Mouse (Mus musculus) left cerebral cortex, adult 2 months (tissue): ENCODE measurements around the gene Abcc2. TPM values are rescaled to one million over a fixed set of nuclear protein-coding genes. Genes with fewer than 3 reads are reported as not detected.
A peak's percentile ranks its signal among the peaks of the same experiment; 100 is the strongest.

ENCODE experiments used
- DNase-seq, 2 experiments: peaks; one replicate each; pipeline ENCODE4 v3.0.0; 2021 to 2022; ENCODE audit warnings: low spot score in 2 of 2, mixed read lengths in 1 of 2; ENCODE audit errors: extremely low spot score in 1 of 2
- H3K27ac ChIP-seq: fragments of 200-600 bp; 2 replicates; pipeline ENCODE4 v1.8.1; 2022
- H3K4me3 ChIP-seq: fragments of 200-600 bp; 2 replicates; pipeline ENCODE4 v1.8.1; 2022
- CTCF ChIP-seq: fragments of 200-600 bp; IDR thresholded peaks from 2 replicates; pipeline ENCODE4 v1.8.1; 2022; ENCODE audit warnings: antibody characterized with exemption, mild to moderate bottlenecking, moderate library complexity
- intact Hi-C: fragments of 180-260 bp; cut with DNase I; formaldehyde crosslinking; loops from one replicate; pipeline ENCODE4 v1.15.1; 2025
- long read RNA-seq, 2 experiments: library from polyadenylated mRNA; stranded (forward); transcript quantifications; one replicate each; pipeline ENCODE4 v2.0.0; 2021; ENCODE audit warnings: borderline mapping rate in 2 of 2
- total RNA-seq, 2 experiments: library from RNA; stranded (reverse); gene quantifications; 2 replicates each; pipeline ENCODE4 v1.2.3; 2021

Abcc2 gene
- under 1 TPM; 0.23 to 0.25 TPM for total RNA-seq
- long read RNA-seq, experiment 1: 0 reads
- long read RNA-seq, experiment 2: 0 reads

GRCm38 (mm10) chr19:43781980-43782379 is at the start of gene Abcc2:
Gene Abcc2 (plus strand): TSS chr19:43782192.
- no peak within 1 kb of the TSS for H3K27ac ChIP-seq
- TF ChIP-seq CTCF: no peak
- intact Hi-C loops: no loop called here
- no peak for DNase-seq
- H3K4me3 ChIP-seq: no peak within 1 kb of the TSS

GRCm38 (mm10) chr19:43738409-43738808 is 43.6 kb upstream of the Abcc2 start:
- no peak for DNase-seq
- TF ChIP-seq CTCF: no peak
- intact Hi-C loops: no loop called here
- Histone ChIP-seq H3K4me3 (no peak overlapping the region), H3K27ac (no peak overlapping the region)

- no peak overlapping the region for H3K4me3 ChIP-seq
- DNase-seq: no peak
- no peak for TF ChIP-seq CTCF
- H3K27ac ChIP-seq: no peak overlapping the region
- intact Hi-C loops: no loop called here
Observed at GRCm38 (mm10) chr19:43743401-43743800, 38.6 kb upstream of the Abcc2 start.

- no peak for DNase-seq
- Histone ChIP-seq H3K4me3 (no peak overlapping the region), H3K27ac (no peak overlapping the region)
- intact Hi-C loops: no loop called here
- TF ChIP-seq CTCF: no peak
Observed at GRCm38 (mm10) chr19:43745740-43746139, 36.3 kb upstream of the Abcc2 start.

DNA sequence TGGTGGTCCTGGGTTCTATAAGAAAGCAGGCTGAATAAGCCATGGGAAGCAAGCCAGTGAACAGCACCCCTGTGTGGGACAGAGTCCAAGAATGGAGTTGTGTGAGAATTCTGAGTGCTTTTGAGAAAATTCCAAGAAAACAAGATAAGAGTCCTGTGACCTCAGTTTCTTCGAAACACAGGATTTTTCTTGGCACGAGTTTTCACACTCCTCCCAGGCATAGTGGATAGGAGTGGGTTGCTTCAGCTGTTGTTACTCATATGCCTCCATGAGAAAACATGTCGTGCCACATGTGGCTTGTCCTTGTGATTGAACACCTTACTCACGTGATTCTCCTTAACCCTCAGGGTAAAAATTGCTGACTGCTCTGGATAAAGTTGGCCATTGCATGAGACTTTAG is 34.1 kb upstream of the Abcc2 start:
- TF ChIP-seq CTCF: no peak
- Histone ChIP-seq H3K27ac (no peak overlapping the region), H3K4me3 (no peak overlapping the region)
- intact Hi-C loops: no loop called here
- DNase-seq: no peak

GRCm38 (mm10) chr19:43750008-43750407 is 32.0 kb upstream of the Abcc2 start:
- intact Hi-C loops: loop anchor here (5.0 to 10.0 kb wide), 3 partner anchors 223 to 385 kb away; partner anchors contain the start of genes Chuk and Cwf19l1
- DNase-seq: no peak

GRCm38 (mm10) chr19:43752489-43753225 is 29.3 kb upstream of the Abcc2 start, which contains the start of the genes Cutc and Cox15:
Gene Cutc (plus strand): TSS chr19:43752996.
Gene Cox15 (minus strand): TSS chr19:43753000.
- no peak for TF ChIP-seq CTCF
- Histone ChIP-seq H3K27ac (peak within 1 kb of the TSS; percentile 92), H3K4me3 (peak within 1 kb of the TSS; percentile 85)
- intact Hi-C loops: loop anchor here (2.0 to 10.0 kb wide), 4 partner anchors 78 to 382 kb away; partner anchors contain the start of genes Chuk, Cwf19l1 and Slc25a28
- peak; percentile 96 to 97 for DNase-seq

More at GRCm38 (mm10) chr19:43750008-43750407, 32.0 kb upstream of the Abcc2 start:
- no peak overlapping the region for H3K27ac ChIP-seq
- H3K4me3 ChIP-seq: no peak overlapping the region
- TF ChIP-seq CTCF: no peak

DNA sequence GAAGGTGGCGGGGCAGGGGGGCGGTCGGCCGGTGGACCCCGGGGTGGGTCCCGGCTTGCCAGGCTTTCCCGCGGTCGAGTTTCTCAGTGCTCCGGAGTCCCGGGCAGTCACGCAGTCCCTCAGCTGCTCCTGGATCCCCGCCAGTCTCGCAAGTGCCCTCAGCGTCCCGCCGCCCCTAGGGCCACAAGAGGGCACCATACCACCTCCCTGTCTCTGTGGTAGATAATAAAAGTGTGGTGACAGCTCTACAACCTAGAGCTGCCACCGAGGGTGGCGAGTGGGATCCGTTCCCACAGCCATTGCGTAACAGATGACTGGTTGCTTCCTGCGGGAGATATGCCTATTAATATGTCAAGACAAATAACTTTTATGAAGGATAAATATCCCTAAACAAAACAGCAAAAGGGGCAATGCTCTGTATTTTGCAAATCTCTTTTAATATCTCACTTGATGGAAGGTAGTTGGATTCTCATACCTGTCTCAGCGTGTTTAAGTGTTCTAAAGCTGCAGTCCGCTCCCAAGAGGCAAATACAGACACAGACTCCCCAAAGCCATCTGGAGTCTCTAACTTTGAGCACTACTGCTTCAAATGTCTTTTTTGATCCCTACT is 28.7 kb upstream of the Abcc2 start:
- H3K4me3 ChIP-seq: peak overlapping the region; percentile 85
- peak overlapping the region; percentile 92 for H3K27ac ChIP-seq
- peak; percentile 86 for DNase-seq
- intact Hi-C loops: loop anchor here (2.0 to 10.0 kb wide), 4 partner anchors 79 to 381 kb away; partner anchors contain the start of genes Chuk, Cwf19l1 and Slc25a28
- TF ChIP-seq CTCF: peak; percentile 70

DNA sequence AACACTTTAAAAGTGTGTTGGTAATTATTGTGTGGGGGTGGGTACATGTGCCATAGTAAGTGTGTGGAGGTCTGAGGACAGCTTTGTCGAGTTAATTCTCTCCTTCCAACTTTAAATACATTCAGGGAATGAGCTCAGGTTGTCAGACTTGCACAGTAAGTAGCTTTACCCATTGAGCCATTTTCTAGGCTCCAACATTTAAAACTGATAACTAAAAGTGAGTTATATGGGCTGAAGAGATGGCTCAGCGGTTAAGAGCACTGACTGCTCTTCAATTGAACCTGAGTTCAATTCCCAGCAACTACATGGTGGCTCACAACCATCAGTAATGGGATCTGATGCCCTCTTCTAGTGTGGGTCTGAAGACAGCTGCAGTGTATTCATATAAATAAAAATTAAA is 27.8 kb upstream of the Abcc2 start:
- no peak overlapping the region for H3K4me3 ChIP-seq
- H3K27ac ChIP-seq: no peak overlapping the region
- no peak for TF ChIP-seq CTCF
- DNase-seq: no peak
- intact Hi-C loops: loop anchor here (5.0 to 10.0 kb wide), 3 partner anchors 227 to 381 kb away; partner anchors contain the start of genes Chuk and Cwf19l1

GRCm38 (mm10) chr19:43754872-43755271 is 27.1 kb upstream of the Abcc2 start:
- intact Hi-C loops: loop anchor here (5.0 to 10.0 kb wide), 3 partner anchors 228 to 380 kb away; partner anchors contain the start of genes Chuk and Cwf19l1
- no peak for TF ChIP-seq CTCF

GRCm38 (mm10) chr19:43760504-43760903 is 21.5 kb upstream of the Abcc2 start:
- Histone ChIP-seq H3K4me3 (no peak overlapping the region), H3K27ac (no peak overlapping the region)
- DNase-seq: peak; percentile 45 to 62
- intact Hi-C loops: loop anchor here (2.0 kb wide), 1 partner anchor 130 kb away; no protein-coding TSS in a partner anchor
- TF ChIP-seq CTCF: peak; percentile 64

More at GRCm38 (mm10) chr19:43754872-43755271, 27.1 kb upstream of the Abcc2 start:
- no peak overlapping the region for H3K27ac ChIP-seq
- no peak overlapping the region for H3K4me3 ChIP-seq
- DNase-seq: no peak
